Mouse (Mus musculus) splenic B cell, adult 2 months (primary cell): ENCODE measurements at regions not wholly inside any gene's neighbourhood (a gene's known extent, or its start where the extent isn't known, plus 50 kb on each side); places are given as distances from the start of the nearest gene placed in this dataset.

Experiments used
- DNase-seq: peaks from one replicate; pipeline ENCODE4 v3.0.0-alpha.2; 2011; ENCODE audit warnings: low read depth, low spot score
- H3K27me3 ChIP-seq: 2 replicates; pipeline ENCODE4 v1.6.1; 2012; ENCODE audit warnings: mild to moderate bottlenecking, low read length, moderate library complexity, mixed read lengths; ENCODE audit not compliant: control insufficient read depth, poor library complexity, insufficient read depth, severe bottlenecking
- H3K36me3 ChIP-seq: 2 replicates; pipeline ENCODE4 v1.6.1; 2012; ENCODE audit warnings: mild to moderate bottlenecking, low read length, moderate library complexity, mixed read lengths; ENCODE audit not compliant: control insufficient read depth, poor library complexity, insufficient read depth, severe bottlenecking

DNA sequence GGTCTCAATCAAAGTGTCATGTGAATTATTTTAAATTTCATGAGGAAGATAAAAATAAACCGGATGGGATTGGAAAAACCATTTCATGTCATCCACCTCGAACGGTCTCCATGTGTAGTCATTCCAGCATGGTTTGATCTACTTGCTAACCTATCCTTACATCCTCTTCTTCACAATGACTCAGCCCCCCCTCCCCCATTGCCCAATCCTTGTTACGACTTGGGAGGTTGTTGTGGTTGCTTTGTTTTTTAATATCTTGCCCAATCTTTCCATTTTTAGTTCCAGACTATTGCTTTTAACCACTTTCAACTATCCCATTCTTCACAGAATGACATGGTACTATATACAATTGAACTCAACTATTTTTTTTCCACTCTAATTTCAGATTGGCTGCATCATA is 275.0 kb upstream of the Kcnj16 start:
- Histone ChIP-seq H3K36me3 (no peaks in the 10 kb centered on the region), H3K27me3 (no peaks in the 10 kb centered on the region)
- no peak for DNase-seq

DNA sequence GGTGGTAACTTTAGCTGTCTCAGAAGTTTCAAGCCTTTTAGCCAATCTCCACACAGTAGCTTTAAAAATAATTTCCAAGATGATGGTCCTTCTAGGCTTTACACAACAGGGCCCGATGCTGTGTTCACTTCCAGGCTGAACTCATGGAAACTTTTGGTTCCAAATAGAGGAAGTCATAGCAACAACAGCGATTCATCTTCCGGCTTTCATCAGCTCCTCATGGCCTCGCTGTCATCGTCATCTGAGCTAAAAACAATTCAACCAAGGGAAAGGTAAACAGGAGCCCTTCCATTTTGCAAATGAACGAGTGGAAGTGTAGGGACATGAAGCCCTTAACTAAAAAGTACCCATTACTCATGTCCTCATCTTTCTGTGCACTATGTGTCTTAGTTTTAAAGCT is 270.8 kb upstream of the Kcnj16 start:
- Histone ChIP-seq H3K36me3 (no peaks in the 10 kb centered on the region), H3K27me3 (no peaks in the 10 kb centered on the region)
- no peak for DNase-seq

DNA sequence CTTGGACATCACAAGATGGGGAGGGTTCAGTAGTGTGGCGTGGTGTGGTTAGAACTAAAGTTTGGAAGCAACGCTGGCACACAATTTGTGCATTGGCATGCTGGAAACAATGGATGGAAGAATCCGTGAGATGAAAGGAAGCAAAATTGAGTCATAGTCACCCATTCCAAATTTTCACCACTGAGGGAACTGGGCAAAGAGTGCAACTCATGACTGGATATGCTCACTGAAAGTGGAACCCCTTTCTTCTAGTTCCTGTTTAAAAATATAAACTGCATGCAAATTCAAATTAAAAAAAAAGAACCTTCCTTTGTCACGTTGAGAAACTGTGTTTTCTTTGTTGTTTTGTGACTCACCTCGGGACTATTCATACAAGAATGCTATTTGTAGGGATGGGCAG is 269.5 kb upstream of the Kcnj16 start:
- no peak for DNase-seq
- H3K27me3 ChIP-seq = no peaks in the 10 kb centered on the region

DNA sequence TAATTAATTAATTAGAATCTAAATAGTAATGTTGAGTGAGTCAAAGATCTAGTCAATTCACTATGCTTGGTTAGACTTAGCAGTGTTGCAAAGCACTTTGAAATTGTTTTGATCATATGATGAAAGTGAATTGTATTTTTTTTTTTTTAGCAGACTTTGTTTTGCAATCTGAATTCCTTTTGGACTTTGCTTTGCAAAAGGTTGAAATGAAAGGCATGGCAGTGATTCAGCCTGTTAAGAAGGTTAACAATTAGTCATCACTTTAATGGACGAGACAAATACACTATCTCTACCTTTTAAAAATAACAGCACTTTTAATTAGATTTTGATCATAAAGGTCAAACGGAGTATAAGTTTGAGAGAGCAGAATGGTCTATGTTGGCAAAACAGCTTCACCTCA is 266.9 kb upstream of the Kcnj16 start:
- no peak for DNase-seq
- Histone ChIP-seq H3K36me3 (no peaks in the 10 kb centered on the region), H3K27me3 (no peaks in the 10 kb centered on the region)

More for the DNA sequence above, 269.5 kb upstream of the Kcnj16 start:
- H3K36me3 ChIP-seq = no peaks in the 10 kb centered on the region

DNA sequence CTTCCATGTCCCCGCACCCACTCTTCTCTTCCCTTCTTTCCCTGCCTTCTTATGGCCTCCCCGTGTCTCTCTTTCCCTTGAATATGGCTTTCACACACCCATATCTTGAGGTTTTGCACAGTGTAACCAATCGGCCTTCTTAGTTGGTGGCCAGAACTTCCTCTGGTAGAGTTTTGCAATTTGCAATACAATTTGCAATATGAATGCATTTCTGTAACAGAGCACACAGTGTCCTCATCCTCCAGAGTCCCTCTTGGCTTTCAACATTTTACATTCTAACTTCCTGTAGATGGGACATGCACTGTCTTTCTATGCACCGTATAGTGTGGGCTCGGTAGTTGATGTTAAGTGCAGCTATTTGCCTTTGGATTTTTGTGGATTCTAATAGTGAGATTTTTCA is 265.7 kb upstream of the Kcnj16 start:
- no peaks in the 10 kb centered on the region for H3K27me3 ChIP-seq
- no peak for DNase-seq
- no peaks in the 10 kb centered on the region for H3K36me3 ChIP-seq

DNA sequence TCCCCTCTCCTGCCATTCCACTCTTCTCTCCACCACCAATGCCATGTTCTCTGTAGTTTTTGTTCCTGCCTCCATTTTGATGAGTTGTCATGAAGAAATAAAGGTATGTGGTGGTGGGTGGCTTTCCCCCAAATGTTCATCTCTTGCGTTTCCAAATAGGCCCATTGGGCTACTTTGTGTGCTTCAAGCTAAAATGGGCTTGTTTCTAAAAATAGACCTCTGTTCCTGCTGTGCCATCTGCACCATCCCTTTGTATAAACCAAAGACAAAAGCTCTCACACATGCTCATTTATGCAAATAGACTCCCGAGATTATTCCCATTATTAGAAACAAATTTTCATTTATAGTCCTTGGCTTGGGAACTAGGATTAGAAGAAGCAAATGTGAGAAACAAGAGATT is 264.3 kb upstream of the Kcnj16 start:
- H3K36me3 ChIP-seq = no peaks in the 10 kb centered on the region
- no peak for DNase-seq
- no peaks in the 10 kb centered on the region for H3K27me3 ChIP-seq

DNA sequence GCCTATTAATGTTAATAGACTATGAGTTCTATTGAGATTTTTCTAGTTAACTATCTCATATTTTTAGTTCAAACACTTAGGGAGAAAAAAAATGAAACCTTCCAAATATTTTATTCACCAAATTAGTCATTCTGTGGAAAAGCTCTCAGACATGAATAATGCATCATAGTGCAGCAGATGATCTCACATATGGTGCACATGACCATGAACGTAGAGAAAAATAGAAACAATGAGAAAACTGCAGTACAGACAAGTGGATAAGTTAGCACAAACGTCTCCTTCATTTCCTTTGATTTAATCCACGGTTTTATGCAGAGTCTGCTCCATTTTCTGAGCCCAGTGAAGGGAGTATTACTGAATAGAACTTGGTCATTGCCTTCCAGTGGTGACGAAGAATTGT is 260.5 kb upstream of the Kcnj16 start:
- H3K27me3 ChIP-seq = no peaks in the 10 kb centered on the region

DNA sequence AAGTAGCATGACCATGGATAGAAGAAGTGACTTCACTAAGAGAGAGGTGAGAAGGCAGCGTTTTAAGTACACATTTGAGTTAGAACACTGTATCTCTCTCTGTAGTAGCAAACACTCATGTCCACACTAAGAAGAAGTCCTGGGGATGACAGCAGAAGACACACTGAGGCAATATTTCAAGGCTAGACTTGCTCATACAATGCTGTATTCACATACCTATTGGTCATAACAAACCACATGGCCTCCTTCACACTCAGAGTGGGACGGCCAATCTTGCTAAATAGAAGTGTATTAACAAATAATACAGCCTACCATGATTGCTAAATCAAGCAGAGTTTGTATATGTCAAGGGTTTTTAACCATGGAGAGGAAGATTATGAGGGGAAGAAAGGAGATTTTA is 252.5 kb upstream of the Kcnj16 start:
- Histone ChIP-seq H3K27me3 (no peaks in the 10 kb centered on the region), H3K36me3 (no peaks in the 10 kb centered on the region)
- DNase-seq = no peak

More for the DNA sequence above, 260.5 kb upstream of the Kcnj16 start:
- no peak for DNase-seq
- H3K36me3 ChIP-seq = no peaks in the 10 kb centered on the region

DNA sequence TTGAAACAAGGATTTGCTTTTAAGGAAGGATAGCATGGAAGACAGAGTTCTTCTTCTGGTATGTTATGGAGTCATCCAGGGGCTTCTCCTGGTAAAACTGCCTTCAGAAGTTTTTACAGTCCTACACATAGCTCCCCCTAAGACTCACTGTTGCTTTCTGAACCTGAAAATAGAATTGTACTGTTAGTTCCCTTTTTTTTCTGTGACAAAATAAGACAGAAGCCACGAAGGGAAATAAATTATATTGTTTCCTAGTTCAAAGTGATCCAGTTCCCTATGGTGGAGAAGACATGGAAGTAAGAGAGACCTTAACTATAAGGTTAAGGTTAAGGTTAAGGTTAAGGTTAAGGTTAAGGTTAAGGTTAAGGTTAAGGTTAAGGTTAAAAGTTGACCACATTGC is 251.5 kb upstream of the Kcnj16 start:
- H3K36me3 ChIP-seq = no peaks in the 10 kb centered on the region
- H3K27me3 ChIP-seq = no peaks in the 10 kb centered on the region
- no peak for DNase-seq

DNA sequence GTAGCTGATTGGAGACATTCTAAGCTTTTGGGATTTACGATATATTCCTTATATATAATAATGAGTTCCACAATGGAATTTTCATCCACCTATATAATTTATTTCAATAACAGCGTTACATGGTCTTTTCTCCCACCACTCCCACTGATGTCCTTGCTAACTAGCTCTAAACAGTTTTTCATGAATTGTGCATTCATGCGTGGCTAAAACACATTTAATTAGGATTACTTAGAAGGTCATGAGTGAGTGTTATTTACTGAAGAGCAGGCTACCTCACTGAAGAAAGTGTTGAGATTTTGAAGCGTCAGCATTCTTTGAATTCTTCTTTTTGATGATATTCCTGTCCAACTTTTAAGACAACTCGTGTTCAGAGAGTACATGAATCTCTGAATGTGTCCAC is 245.1 kb upstream of the Kcnj16 start:
- Histone ChIP-seq H3K36me3 (no peaks in the 10 kb centered on the region), H3K27me3 (no peaks in the 10 kb centered on the region)
- no peak for DNase-seq

DNA sequence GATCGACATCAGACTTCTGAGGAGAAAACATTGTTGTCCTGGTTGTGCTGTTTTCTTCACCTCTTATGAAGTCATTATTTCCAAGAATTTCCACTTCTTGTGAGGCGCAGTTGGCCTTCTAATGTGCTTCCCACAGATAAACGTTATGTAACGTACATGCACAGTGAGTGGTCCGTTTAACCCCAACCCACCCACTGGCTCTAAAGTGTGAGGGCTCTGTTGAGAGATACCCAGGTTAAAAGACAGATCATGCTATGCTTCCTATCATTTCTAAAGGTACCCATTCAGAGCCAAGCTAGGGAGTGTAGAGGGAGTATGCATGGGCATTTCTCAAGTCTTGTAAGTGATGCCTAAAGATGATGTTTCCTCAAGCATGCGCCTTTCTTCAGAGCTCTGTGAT is 243.9 kb upstream of the Kcnj16 start:
- Histone ChIP-seq H3K27me3 (no peaks in the 10 kb centered on the region), H3K36me3 (no peaks in the 10 kb centered on the region)
- DNase-seq = no peak

DNA sequence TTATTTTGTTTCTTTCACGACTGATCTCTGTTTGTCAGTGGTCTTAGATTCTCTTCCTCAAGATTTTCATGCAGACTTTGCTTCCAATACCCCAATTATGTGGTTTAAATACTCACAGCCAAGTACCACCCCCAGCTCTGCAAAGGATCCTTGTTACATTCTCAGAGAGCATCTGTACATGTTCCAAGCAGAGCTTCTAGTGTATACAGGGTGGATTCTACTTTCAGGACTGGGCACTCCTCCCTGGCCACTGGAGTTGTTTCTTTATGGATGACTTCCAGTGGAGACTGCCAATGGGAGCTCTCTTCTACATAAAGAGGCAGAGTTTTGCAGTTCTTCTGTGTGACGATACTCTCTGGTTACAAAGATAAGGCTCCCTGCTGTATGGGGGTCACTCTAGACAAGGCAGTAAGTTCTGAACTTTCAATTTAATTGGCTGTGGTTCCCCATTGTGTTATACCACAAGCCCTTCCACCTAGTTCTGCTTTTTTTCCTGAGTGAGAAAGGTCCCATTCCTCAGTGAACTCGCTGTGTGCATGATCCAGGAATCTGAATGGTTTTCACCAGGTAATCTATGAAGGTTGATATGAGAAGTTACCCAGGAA is 240.4 kb upstream of the Kcnj16 start:
- DNase-seq = no peak
- no peaks in the 10 kb centered on the region for H3K27me3 ChIP-seq
- H3K36me3 ChIP-seq = no peaks in the 10 kb centered on the region

DNA sequence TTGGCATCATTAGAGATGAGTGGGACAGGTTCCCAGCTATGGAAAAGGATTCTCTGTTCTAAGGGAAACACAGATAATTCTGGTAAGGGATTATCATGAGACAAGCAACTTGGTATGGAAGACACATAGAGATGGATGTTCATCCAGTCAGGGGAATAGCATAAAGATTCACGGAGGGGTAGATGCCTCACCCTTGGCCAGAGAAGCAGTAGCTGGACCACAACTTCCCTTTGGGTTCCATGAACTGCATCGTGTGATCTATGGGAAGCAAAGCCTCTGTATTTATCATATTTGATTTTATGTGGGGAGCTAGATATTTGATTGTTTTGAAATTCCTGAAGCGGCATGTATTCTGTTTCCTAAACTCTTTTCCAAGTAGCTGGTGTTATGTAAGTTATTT is 236.3 kb upstream of the Kcnj16 start:
- no peak for DNase-seq

DNA sequence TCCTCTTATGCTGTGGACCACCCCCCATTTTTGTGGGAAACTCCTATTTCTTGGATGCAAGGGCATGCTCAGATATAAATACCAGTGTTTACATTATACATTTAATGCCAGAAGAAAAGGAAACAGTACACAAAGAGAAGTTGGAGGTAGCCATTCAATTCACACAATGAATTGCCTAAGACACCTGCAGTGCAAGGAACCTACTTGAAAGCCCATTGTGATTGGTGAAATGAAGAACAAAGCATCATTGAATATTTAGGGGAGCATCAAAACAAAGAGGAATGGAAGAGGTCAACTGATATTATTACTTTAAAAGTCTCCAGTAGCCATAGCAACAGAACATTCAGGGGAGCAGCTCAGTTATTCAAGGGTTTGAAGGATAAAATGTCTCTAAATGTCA is 193.7 kb upstream of the Kcnj16 start:
- Histone ChIP-seq H3K36me3 (no peaks in the 10 kb centered on the region), H3K27me3 (no peaks in the 10 kb centered on the region)
- no peak for DNase-seq

More for the DNA sequence above, 236.3 kb upstream of the Kcnj16 start:
- H3K36me3 ChIP-seq = no peaks in the 10 kb centered on the region
- H3K27me3 ChIP-seq = no peaks in the 10 kb centered on the region

DNA sequence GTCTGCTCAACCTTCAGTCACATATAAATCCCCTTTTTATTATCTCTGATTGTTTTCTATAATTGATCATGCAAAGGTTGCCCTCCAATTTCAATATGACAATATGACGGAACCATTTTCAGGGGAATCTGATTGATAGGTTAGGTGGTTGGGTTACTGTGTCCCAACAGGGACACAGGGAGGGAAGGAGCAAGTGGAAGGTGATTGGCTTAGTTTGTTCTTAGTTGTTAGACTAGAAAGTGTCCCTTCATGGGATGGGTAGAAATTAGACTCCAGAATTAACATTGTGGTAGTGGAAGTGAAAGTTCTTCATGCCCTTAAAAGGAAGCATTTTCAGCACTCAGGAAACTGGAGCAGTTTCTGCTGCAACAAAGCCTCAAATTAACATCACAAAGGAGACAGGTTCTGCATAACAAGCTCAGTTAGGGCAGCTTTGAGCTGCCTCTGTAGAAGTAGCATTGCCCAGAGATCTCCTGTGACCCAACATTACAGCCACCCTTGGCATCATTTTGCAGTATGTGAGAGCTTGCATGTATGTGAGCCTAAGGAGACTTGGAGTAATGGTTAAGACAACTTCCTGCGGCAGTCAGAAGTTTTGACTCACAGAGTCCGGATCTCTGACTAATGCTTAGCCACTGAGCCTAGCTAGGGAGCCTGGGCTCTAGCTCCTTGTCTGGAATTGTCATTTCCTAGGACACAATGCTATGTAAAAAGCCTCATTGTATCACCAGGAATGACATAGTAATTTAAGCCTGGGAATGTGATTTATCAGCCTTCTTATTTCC is 186.1 kb upstream of the Kcnj16 start:
- no peaks in the 10 kb centered on the region for H3K27me3 ChIP-seq
- DNase-seq = peak; percentile 1
- H3K36me3 ChIP-seq = no peaks in the 10 kb centered on the region

DNA sequence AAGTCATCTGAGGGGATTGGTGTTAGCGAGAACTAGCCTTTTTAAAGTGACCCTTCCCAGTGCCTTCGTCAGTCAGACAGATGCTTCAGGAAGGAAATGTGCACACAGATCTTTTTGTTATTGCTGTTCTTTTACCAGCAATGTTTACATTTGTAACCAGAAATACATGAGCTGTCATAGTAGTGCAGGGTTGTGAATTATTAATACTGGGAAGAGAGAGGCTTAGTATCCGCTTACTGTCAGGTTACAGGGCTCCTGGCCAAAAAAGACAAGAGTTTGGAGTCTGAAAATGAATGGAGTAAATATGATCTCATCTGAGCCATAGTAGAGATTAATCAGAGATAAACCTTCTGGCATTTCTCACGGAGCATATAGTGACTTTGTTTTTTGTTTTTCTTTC is 178.3 kb upstream of the Kcnj16 start:
- no peaks in the 10 kb centered on the region for H3K36me3 ChIP-seq
- no peak for DNase-seq
- no peaks in the 10 kb centered on the region for H3K27me3 ChIP-seq
